Mouse (Mus musculus) liver, embryonic 12.5 days (tissue): ENCODE results near the gene Bach1. TPM values are rescaled to one million over a fixed set of nuclear protein-coding genes. Genes with fewer than 3 reads are reported as not detected.

Source experiments
- ATAC-seq: fragments of 200-750 bp; cut with Nextera tagmentation; 2 replicates; pipeline ENCODE4 v1.8.0; 2017; ENCODE audit warnings: moderate number of reproducible peaks, mild to moderate bottlenecking, moderate library complexity
- H3K27ac ChIP-seq: fragments of 300-500 bp; sonication (generic); 2 replicates; pipeline ENCODE4 v1.5.1; 2016; ENCODE audit warnings: mild to moderate bottlenecking
- H3K27me3 ChIP-seq: fragments of 300-500 bp; sonication (generic); replicated peaks from 2 replicates; pipeline ENCODE4 v1.6.1; 2016; ENCODE audit warnings: mild to moderate bottlenecking, moderate library complexity
- H3K36me3 ChIP-seq: fragments of 300-500 bp; sonication (generic); 2 replicates; pipeline ENCODE4 v1.6.1; 2016; ENCODE audit warnings: mild to moderate bottlenecking, moderate library complexity
- H3K4me1 ChIP-seq: fragments of 300-500 bp; sonication (generic); 2 replicates; pipeline ENCODE4 v1.6.1; 2016
- H3K4me2 ChIP-seq: fragments of 300-500 bp; sonication (generic); 2 replicates; pipeline ENCODE4 v1.6.1; 2016; ENCODE audit warnings: mild to moderate bottlenecking, moderate library complexity
- H3K4me3 ChIP-seq: fragments of 300-500 bp; sonication (generic); 2 replicates; pipeline ENCODE4 v1.5.1; 2016; ENCODE audit warnings: mild to moderate bottlenecking, moderate library complexity
- H3K9ac ChIP-seq: fragments of 300-500 bp; sonication (generic); 2 replicates; pipeline ENCODE4 v1.6.1; 2016; ENCODE audit warnings: mild to moderate bottlenecking, moderate library complexity
- H3K9me3 ChIP-seq: fragments of 300-500 bp; sonication (generic); replicated peaks from 2 replicates; pipeline ENCODE4 v1.6.1; 2016; ENCODE audit warnings: mild to moderate bottlenecking, moderate library complexity
- WGBS: fragments of 180-500 bp; shearing (Covaris S2); methylation state at CpG from one replicate; pipeline ENCODE4 v1.1.7; 2016; ENCODE audit not compliant: insufficient replicate concordance; 5-methylcytosine and 5-hydroxymethylcytosine counted together
- polyA plus RNA-seq: library from polyadenylated mRNA; unstranded; fragments of >200 nt; fragmentation: Nextera tagmentation; extraction: Ambion mirVana; gene quantifications from 2 replicates; pipeline ENCODE4 v1.2.1, GENCODE M21; 2016

The Bach1 gene
- polyA plus RNA-seq, 1 experiment from 2014 or later: 8.8 TPM

DNA sequence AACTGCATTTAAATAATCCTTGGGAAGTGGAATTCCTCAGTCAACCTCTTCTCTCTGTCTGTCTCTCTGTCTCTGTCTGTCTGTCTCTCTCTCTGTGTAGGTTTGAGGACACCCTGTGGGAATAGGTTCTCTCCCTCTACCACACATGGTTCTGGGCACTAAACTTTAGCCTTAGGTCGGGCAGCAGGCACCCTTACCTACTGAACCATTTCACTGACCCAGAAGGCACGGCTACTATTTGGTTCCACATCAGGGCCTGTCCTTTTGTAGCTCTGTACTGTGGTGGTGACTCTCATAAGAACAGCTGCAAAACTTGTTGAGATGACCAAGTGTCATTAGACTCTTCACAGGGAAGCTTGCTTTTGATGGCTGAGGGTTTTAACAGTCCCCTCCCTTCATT, 3.1 kb downstream of the Bach1 start:
- Histone ChIP-seq H3K27me3 (no peaks in the 10 kb centered on the region), H3K9ac (peak overlapping the region; percentile 50), H3K4me3 (no peak overlapping the region), H3K4me1 (peaks cover 81% of the 10 kb centered on the region), H3K9me3 (no peaks in the 10 kb centered on the region), H3K36me3 (no peaks in the 10 kb centered on the region), H3K27ac (peak overlapping the region; percentile 62; the same call in 1 of the 2 replicates), H3K4me2 (peak overlapping the region; percentile 39)
- WGBS: 65% methylated on average over 2 of the region's 2 CpGs
- ATAC-seq: no peak

DNA sequence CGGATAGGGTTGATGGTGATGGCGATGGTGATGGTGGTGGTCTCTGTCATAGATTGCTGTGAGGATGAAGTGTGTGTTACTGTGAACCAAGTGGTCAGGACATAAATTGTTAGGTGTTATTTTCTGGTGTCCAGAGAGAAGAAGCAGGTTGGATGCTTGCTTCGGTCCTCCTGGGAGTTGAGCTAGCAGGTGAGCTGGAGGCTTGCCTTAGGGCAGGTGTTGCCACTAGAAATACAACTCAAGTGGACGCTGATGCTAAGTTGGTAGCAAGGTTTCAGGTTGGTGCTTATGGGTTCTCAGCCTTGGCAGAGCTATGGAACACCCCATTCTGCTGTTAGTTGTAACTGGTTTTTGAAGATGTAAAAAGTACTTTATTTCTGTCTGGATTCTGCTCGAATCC, 4.1 kb downstream of the Bach1 start:
- Histone ChIP-seq H3K9me3 (no peaks in the 10 kb centered on the region), H3K36me3 (no peaks in the 10 kb centered on the region), H3K4me1 (peaks cover 81% of the 10 kb centered on the region), H3K27ac (peak overlapping the region; percentile 93; the same call in 1 of the 2 replicates), H3K4me3 (peak overlapping the region; percentile 5; the same call in 1 of the 2 replicates), H3K4me2 (peak overlapping the region; percentile 73), H3K9ac (peak overlapping the region; percentile 70; the same call in 1 of the 2 replicates), H3K27me3 (no peaks in the 10 kb centered on the region)
- 90% methylated on average over 5 of the region's 5 CpGs for WGBS
- ATAC-seq: no peak

DNA sequence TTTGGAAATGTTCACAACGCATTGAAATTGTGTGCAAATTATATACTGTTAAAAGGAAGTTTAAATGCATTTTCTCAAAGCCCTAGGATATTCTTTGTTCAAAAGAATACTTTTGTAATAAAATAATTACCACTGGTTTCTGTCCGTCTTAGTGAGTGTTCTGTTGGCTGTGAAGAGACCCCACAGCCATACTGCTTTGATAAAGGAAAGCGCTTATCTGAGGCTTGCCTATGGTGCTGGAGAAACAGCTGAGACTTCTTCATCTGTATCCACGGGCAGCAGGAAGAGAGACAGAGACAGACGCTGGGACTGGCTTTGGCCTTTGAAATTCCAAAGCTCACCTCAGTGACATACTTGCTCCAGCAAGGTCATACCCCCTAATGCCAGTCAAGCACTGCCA, 5.5 kb downstream of the Bach1 start:
- ATAC-seq: peak; percentile 30; the same call in 1 of the 2 replicates
- H3K9me3 ChIP-seq: no peaks in the 10 kb centered on the region
- H3K4me1 ChIP-seq: peaks cover 88% of the 10 kb centered on the region
- no peaks in the 10 kb centered on the region for H3K36me3 ChIP-seq
- H3K4me2 ChIP-seq: peak overlapping the region; percentile 73
- peak overlapping the region; percentile 35 for H3K4me3 ChIP-seq
- H3K27ac ChIP-seq: peak overlapping the region; percentile 93
- no peaks in the 10 kb centered on the region for H3K27me3 ChIP-seq
- H3K9ac ChIP-seq: peak overlapping the region; percentile 70
- 19% methylated on average over 5 of the region's 5 CpGs for WGBS

DNA sequence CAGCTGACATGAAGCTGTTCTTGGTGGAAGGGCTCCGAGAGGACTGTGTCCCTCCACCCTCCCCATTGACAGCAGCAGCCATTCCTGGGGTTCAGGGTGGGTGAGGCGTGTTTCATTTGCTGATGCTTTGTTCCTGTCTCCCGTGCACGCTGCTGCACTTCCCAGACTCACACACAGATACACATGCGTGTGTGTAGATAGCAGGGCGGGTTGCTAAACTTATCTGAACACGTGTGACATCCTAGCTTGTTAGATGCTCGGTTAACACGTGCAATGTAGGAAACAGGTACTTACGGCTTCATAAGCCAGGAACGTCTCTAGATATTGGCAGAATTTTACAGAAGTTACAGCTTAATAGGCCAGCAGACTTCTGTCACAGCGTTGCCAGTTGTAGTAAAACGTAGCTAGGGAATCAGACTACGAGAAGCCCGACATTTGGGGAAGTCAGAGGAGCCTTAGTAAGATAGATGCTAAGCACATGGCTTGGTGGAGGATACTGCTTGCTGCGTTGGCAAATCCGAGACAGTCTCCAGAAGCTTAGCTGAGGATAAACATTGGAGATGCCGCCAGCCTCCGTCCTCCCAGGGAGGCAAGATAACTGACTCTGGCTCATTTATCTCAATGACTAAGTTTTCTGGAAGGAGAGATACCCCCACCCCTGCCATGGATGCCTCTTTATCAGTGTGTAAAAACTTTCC, 7.3 kb downstream of the Bach1 start:
- H3K9ac ChIP-seq: peak overlapping the region; percentile 70
- WGBS: 9% methylated on average over 19 of the region's 19 CpGs

DNA sequence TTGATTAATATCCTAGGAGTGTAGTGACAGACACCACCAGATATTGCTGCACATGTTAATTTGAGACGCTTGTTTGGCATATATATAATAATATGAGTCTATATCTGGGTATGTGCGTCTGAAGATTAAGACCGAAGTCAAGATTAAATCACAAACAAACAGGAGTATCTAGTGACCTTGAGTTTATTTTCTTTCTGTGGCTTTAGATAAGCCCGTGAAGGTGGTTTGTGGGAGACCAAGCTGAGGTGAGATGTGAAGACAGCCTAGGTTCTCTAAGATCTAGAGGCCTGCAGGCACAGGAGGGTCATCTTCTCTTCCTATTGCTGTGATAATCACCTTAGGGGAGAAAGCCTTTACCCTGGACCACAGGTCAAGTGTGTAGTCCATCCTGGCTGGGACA, 8.6 kb downstream of the Bach1 start:
- Histone ChIP-seq H3K4me1 (peaks cover 100% of the 10 kb centered on the region), H3K36me3 (no peaks in the 10 kb centered on the region), H3K9me3 (no peaks in the 10 kb centered on the region), H3K4me2 (peak overlapping the region; percentile 73), H3K27ac (peak overlapping the region; percentile 93), H3K27me3 (no peaks in the 10 kb centered on the region), H3K9ac (peak overlapping the region; percentile 56), H3K4me3 (peak overlapping the region; percentile 5; the same call in 1 of the 2 replicates)
- 13% methylated on average over 4 of the region's 4 CpGs for WGBS
- ATAC-seq: no peak

More for the DNA sequence above, 7.3 kb downstream of the Bach1 start:
- no peaks in the 10 kb centered on the region for H3K36me3 ChIP-seq
- peaks cover 95% of the 10 kb centered on the region for H3K4me1 ChIP-seq
- peak overlapping the region; percentile 73 for H3K4me2 ChIP-seq
- H3K9me3 ChIP-seq: no peaks in the 10 kb centered on the region
- peak; percentile 88 for ATAC-seq
- no peaks in the 10 kb centered on the region for H3K27me3 ChIP-seq
- H3K4me3 ChIP-seq: peak overlapping the region; percentile 46
- peak overlapping the region; percentile 93 for H3K27ac ChIP-seq

DNA sequence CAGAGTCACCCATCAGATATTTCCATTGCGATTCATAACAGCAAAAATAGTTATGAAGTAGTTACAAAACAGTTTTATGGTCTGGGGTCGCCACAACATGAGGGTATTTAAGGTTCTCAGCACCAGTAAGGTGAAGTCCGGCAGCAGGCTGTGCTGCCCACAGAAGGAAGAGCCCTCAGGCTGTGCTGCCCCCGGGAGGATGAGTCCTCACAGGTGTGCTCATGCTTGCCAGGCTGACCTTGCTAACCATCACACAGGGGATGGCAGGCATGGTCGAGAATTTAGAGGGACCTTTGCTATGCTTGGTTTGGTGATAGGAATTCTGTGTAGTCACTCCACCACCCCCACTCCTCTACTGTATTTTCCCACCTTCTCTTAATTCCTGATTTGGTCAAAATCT, 9.8 kb downstream of the Bach1 start:
- no peaks in the 10 kb centered on the region for H3K27me3 ChIP-seq
- peak overlapping the region; percentile 24; the same call in 1 of the 2 replicates for H3K9ac ChIP-seq
- H3K9me3 ChIP-seq: no peaks in the 10 kb centered on the region
- ATAC-seq: no peak
- no peaks in the 10 kb centered on the region for H3K36me3 ChIP-seq
- H3K27ac ChIP-seq: peak overlapping the region; percentile 33; the same call in 1 of the 2 replicates
- no peak overlapping the region for H3K4me3 ChIP-seq
- WGBS: 57% methylated on average over 5 of the region's 5 CpGs
- H3K4me1 ChIP-seq: peaks cover 100% of the 10 kb centered on the region
- no peak overlapping the region for H3K4me2 ChIP-seq

DNA sequence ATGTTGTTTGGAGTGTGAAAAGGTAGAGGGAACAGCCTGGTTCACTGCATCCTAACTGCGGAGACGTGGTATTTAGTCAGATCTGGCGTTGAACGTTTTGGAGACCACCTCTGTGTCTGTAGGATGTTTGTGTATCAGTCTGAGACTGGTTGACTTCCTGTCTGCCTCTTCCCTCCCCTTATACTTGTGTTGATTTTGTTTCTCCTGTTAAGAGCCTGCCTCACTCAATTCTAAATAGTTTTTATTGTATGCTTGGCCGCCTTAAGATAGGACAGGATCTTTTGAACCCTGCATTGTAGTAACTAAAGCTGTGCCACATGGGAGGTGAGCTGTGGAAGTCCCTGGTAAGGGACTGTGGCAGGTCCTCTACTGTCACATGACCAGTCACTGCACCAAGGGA, 10.4 kb downstream of the Bach1 start:
- no peaks in the 10 kb centered on the region for H3K27me3 ChIP-seq
- peaks cover 100% of the 10 kb centered on the region for H3K4me1 ChIP-seq
- peak overlapping the region; percentile 45 for H3K27ac ChIP-seq
- H3K4me3 ChIP-seq: no peak overlapping the region
- 31% methylated on average over 5 of the region's 5 CpGs for WGBS
- no peak for ATAC-seq
- no peak overlapping the region for H3K9ac ChIP-seq
- H3K36me3 ChIP-seq: no peaks in the 10 kb centered on the region
- no peaks in the 10 kb centered on the region for H3K9me3 ChIP-seq
- no peak overlapping the region for H3K4me2 ChIP-seq

DNA sequence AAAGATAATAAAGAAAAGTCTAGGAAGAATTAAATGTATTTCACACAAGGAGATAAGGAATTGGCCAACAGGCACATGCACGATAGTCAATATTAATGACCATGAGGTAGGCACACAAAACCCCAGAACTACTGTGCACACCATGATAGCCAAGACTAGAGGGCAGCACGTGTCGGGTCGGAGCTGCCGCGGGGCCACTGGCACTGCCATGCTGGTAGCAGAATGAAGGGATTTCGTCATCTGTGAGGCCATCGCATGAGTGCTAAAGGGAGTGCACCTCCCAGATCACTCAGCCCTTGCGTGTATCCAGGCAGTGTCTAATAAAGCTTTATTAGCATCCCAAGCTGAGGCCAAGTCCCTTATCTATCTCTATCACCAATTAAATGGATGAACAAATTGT, 11.2 kb downstream of the Bach1 start:
- H3K9ac ChIP-seq: no peak overlapping the region
- peaks cover 100% of the 10 kb centered on the region for H3K4me1 ChIP-seq
- 87% methylated on average over 9 of the region's 9 CpGs for WGBS
- H3K4me2 ChIP-seq: no peak overlapping the region
- no peak for ATAC-seq
- H3K4me3 ChIP-seq: no peak overlapping the region
- no peaks in the 10 kb centered on the region for H3K9me3 ChIP-seq
- H3K36me3 ChIP-seq: peaks cover 6% of the 10 kb centered on the region; the same call in 1 of the 2 replicates
- H3K27me3 ChIP-seq: no peaks in the 10 kb centered on the region
- H3K27ac ChIP-seq: no peak overlapping the region

DNA sequence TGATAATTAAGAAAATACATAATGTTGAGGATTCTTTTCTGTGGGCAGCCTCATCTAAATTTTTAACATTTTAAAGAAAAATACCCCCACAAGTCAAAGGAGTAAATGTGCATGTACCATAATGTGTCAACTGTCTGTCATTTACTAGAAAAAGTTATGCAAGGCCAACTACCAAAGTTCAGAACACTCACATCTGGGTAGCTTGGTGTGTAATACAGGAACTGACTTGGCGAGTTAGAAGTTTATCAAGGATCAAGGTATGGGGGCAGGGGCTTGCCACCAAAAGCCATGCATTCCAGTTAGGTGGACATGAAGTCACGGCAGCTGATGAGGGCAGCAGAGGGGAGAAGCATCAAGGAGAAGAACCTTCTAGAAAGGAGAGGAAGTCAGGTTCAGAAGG, 13.2 kb downstream of the Bach1 start:
- peak overlapping the region; percentile 75 for H3K4me2 ChIP-seq
- 38% methylated on average over 2 of the region's 2 CpGs for WGBS
- H3K9me3 ChIP-seq: no peaks in the 10 kb centered on the region
- peaks cover 98% of the 10 kb centered on the region for H3K4me1 ChIP-seq
- peak overlapping the region; percentile 96 for H3K27ac ChIP-seq
- H3K36me3 ChIP-seq: peaks cover 24% of the 10 kb centered on the region
- H3K4me3 ChIP-seq: 0 out of 2 replicates have a peak overlapping the region, but pooled peaks have one; percentile 20
- ATAC-seq: no peak
- peak overlapping the region; percentile 42; the same call in 1 of the 2 replicates for H3K9ac ChIP-seq
- no peaks in the 10 kb centered on the region for H3K27me3 ChIP-seq

DNA sequence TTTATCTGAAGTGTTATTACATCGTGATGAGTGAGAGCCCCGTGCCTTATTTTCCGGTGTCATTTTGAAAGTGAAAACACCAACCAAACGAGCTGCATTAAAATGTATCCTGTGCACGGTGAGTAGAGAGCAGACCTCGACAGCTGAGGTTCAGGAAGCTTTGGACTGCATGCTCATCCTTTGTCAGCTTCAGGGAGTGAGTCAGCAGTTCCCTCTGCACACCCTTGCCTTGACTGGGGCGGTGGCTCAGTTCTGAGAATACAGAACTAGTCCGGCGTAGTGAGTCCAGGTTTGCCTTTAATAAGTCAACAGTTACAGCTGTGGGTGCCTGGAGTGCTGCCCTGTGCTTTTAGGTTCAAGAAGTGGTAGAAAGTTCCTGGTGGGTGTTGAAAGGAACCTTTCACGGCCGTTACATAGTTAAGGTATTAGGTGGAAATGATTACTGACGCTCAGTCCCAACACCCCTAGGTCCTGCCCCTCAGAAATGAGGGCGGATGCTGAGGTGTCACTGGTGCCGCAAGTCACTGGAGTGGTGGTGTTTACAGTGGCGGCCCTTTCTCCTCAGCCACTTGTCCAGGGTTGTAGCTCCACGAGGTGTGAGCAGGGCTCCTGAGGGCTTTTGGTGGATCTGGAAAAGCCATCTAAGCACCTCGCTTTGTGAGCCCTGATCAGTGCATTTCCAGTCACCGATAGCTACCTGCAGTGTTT, 14.4 kb downstream of the Bach1 start:
- H3K27me3 ChIP-seq: no peaks in the 10 kb centered on the region
- no peaks in the 10 kb centered on the region for H3K9me3 ChIP-seq
- H3K9ac ChIP-seq: peak overlapping the region; percentile 66
- H3K27ac ChIP-seq: peak overlapping the region; percentile 96
- WGBS: 34% methylated on average over 18 of the region's 18 CpGs
- peak overlapping the region; percentile 49 for H3K4me3 ChIP-seq
- H3K36me3 ChIP-seq: peaks cover 29% of the 10 kb centered on the region
- peak; percentile 98 for ATAC-seq
- peaks cover 95% of the 10 kb centered on the region for H3K4me1 ChIP-seq
- H3K4me2 ChIP-seq: peak overlapping the region; percentile 75

DNA sequence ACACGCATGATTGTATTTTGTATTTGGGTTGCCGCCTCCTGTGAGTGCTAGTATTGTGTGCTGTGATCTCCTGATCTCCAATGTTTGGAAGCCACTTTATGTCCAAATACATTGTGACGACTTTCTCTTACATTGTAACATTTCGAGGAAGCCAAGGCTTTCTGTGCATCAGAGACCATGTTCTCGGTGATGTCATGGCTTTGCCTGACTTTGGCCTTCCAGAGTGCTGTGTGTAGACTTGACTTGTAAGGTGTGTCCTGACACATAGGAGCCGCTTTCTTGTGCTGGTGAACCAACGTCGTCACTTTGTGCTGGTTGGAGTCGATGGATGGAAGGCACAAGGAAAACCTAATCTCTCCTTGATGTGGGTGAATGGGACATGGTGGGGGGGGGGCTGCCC, 15.8 kb downstream of the Bach1 start:
- Histone ChIP-seq H3K27ac (peak overlapping the region; percentile 96), H3K4me2 (no peak overlapping the region), H3K9ac (no peak overlapping the region; the same call in 1 of the 2 replicates), H3K27me3 (no peaks in the 10 kb centered on the region), H3K9me3 (no peaks in the 10 kb centered on the region), H3K4me3 (no peak overlapping the region), H3K4me1 (peaks cover 94% of the 10 kb centered on the region), H3K36me3 (peaks cover 43% of the 10 kb centered on the region)
- no peak for ATAC-seq
- WGBS: 87% methylated on average over 9 of the region's 9 CpGs

DNA sequence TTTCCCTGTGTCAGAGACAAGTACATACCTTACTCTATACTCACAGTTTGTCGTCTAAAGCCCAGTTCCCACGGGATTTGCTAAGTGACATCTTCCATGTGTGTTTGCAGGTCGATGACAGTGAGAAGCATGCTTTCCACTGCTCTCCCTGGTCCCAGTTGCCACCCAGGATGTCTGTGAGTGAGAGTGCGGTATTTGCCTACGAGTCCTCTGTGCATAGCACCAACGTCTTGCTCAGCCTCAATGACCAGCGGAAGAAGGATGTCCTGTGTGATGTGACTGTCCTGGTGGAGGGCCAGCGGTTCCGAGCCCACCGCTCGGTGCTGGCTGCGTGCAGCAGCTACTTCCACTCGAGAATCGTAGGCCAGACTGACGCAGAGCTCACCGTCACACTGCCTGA, 16.5 kb downstream of the Bach1 start:
- peaks cover 94% of the 10 kb centered on the region for H3K4me1 ChIP-seq
- 87% methylated on average over 16 of the region's 16 CpGs for WGBS
- ATAC-seq: no peak

More for the DNA sequence above, 16.5 kb downstream of the Bach1 start:
- Histone ChIP-seq H3K9me3 (no peaks in the 10 kb centered on the region), H3K27me3 (no peaks in the 10 kb centered on the region), H3K4me3 (no peak overlapping the region), H3K9ac (no peak overlapping the region; the same call in 1 of the 2 replicates), H3K27ac (no peak overlapping the region; the same call in 1 of the 2 replicates), H3K4me2 (no peak overlapping the region), H3K36me3 (peaks cover 50% of the 10 kb centered on the region)
